Mouse (Mus musculus): ENCODE data around the gene Htra3. TPM values are rescaled to one million over a fixed set of nuclear protein-coding genes. Genes with fewer than 3 reads are reported as not detected.

Gene Htra3
- polyA plus RNA-seq, 1 experiment from 2014 or later, result 46.4 TPM

DNA sequence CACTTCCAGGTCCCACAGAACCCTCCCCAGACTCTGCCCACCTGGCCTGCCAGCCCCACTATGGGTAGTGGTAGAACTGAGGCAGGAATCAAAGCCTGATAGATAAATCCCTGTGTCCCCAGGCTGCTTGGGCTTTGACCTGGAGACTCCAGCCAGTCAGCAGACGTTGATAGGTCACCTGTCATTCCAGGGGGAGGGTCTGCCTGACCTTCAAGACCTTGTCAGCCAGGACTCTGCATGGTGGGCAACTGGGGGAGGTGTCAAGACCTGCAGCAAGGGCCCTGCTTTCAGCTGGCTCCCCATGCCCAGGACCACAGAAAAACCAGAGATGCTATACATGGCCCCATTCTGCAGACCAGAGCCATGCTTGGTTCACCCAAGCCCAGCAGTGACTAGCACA is 7.0 kb downstream of the Htra3 start:
- Histone ChIP-seq H3K27me3 (replicated peaks; ENCODE audit: control insufficient read depth, insufficient read depth, low read length) (peaks cover 8% of the 10 kb centered on the region), H3K4me2 (ENCODE audit: low read depth, low read length) (no peak overlapping the region), H3K9me3 (ENCODE audit: control insufficient read depth, low read length) (no peaks in the 10 kb centered on the region), H3K4me3 (ENCODE audit: low read depth, low read length) (no peak overlapping the region), H3K27ac (replicated peaks; ENCODE audit: low read depth, low read length) (peak overlapping the region; percentile 56), H3K36me3 (ENCODE audit: control insufficient read depth, insufficient read depth, low read length) (no peaks in the 10 kb centered on the region), H3K9ac (ENCODE audit: low read depth, low read length) (no peak overlapping the region), H3K4me1 (ENCODE audit: control insufficient read depth, insufficient read depth, low read length) (peaks cover 33% of the 10 kb centered on the region)
- ATAC-seq (ENCODE audit: low read depth) (no peak), DNase-seq (ENCODE audit: low spot score) (no peak)
- WGBS, result 43% methylated on average over 1 of the region's 1 CpGs

DNA sequence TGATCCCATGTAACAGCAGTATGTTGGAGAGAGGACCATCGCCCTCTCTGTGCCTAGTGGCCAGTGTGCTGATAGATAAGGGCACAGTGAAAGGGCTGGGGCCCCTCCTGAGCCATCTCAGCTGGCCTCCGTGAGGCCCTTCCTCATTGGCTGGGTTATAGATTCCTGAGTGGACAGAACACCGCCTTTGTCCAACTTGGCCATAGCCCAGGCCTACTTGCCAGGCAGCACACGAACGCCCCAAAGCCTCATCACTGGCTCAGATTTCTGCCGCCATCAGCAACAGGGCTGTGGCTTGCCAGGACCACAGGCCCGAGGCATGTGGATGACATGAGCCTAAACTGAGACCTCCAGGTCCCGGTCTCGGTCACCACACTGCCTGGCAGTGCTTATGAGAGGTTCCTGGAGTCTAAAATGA is 8.1 kb downstream of the Htra3 start:
- no peaks in the 10 kb centered on the region for H3K36me3 ChIP-seq (ENCODE audit: control insufficient read depth, insufficient read depth, low read length)
- no peak overlapping the region for H3K4me3 ChIP-seq (ENCODE audit: low read depth, low read length)
- H3K9ac ChIP-seq (ENCODE audit: low read depth, low read length), result no peak overlapping the region
- WGBS, result 72% methylated on average over 9 of the region's 9 CpGs
- H3K9me3 ChIP-seq (ENCODE audit: control insufficient read depth, low read length), result no peaks in the 10 kb centered on the region
- ATAC-seq (ENCODE audit: low read depth), result no peak
- peaks cover 33% of the 10 kb centered on the region for H3K4me1 ChIP-seq (ENCODE audit: control insufficient read depth, insufficient read depth, low read length)
- H3K27me3 ChIP-seq (replicated peaks; ENCODE audit: control insufficient read depth, insufficient read depth, low read length), result no peaks in the 10 kb centered on the region
- H3K4me2 ChIP-seq (ENCODE audit: low read depth, low read length), result no peak overlapping the region
- peak; percentile 21 for DNase-seq (ENCODE audit: low spot score)
- H3K27ac ChIP-seq (replicated peaks; ENCODE audit: low read depth, low read length), result no peak overlapping the region; the same call in 1 of the 2 replicates

DNA sequence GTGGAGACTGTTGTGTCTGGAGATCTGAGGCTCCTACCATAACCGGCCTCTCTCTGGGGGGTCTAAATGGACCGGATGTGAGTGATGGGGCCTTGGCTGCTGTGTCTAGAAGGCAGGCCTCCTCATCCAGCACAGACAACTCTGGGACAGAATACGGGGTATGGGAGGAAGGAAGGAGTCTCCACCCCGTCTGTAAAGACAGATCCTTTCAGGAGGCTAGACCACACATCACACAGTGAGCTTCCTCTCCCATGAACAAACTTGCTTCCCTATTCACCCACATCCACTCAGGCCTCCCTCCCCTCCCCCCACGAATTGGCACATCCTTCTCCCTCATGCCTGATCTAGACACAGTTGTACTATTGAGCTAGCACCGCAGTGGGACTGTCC is 9.2 kb downstream of the Htra3 start:
- H3K36me3 ChIP-seq (ENCODE audit: control insufficient read depth, insufficient read depth, low read length), result no peaks in the 10 kb centered on the region
- H3K27me3 ChIP-seq (replicated peaks; ENCODE audit: control insufficient read depth, insufficient read depth, low read length), result no peaks in the 10 kb centered on the region
- no peaks in the 10 kb centered on the region for H3K9me3 ChIP-seq (ENCODE audit: control insufficient read depth, low read length)
- WGBS, result 38% methylated on average over 6 of the region's 6 CpGs
- ATAC-seq (ENCODE audit: low read depth) (no peak), DNase-seq (ENCODE audit: low spot score) (no peak)
- no peak overlapping the region for H3K4me2 ChIP-seq (ENCODE audit: low read depth, low read length)
- H3K4me3 ChIP-seq (ENCODE audit: low read depth, low read length), result no peak overlapping the region
- no peak overlapping the region for H3K27ac ChIP-seq (replicated peaks; ENCODE audit: low read depth, low read length)
- H3K4me1 ChIP-seq (ENCODE audit: control insufficient read depth, insufficient read depth, low read length), result peaks cover 33% of the 10 kb centered on the region
- H3K9ac ChIP-seq (ENCODE audit: low read depth, low read length), result no peak overlapping the region

DNA sequence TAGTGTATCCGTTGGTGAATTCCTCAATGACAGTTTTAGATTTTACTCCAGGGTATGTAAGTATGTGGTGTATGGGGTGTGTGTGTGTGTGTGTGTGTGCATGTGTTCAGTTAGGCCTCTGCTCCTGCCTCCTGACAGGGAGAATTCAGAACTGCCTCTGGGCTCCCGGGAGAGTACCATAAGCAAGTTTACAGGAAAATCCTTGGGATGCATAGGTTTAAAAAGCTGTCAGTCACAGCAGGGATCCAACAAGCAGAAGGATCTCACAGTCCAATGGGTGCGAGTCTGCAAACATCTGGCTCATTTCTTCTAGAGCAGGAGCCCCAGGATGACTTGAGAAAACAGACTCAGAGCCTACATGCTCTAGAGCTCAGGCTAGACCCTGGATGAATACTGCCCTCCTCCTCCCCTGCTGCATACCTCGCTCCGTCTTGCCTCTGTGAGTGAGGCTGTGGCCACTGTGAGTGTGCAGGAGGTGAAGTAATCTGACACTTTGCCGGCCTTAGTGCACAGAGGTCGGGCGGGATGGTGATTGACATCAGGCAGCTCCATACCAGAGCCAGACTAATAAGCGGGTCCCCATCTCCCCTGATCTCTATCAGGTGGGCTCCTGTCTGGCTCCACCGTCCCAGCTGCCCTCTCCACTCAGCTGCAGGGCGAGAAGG is 9.7 kb downstream of the Htra3 start:
- ATAC-seq (ENCODE audit: low read depth) (no peak), DNase-seq (ENCODE audit: low spot score) (peak; percentile 72)
- H3K4me3 ChIP-seq (ENCODE audit: low read depth, low read length), result no peak overlapping the region
- no peaks in the 10 kb centered on the region for H3K36me3 ChIP-seq (ENCODE audit: control insufficient read depth, insufficient read depth, low read length)
- H3K4me2 ChIP-seq (ENCODE audit: low read depth, low read length), result no peak overlapping the region
- no peak overlapping the region for H3K27ac ChIP-seq (replicated peaks; ENCODE audit: low read depth, low read length)
- WGBS, result 13% methylated on average over 11 of the region's 11 CpGs
- 0 out of 2 replicates have a peak overlapping the region, but pooled peaks have one; percentile 22 for H3K9ac ChIP-seq (ENCODE audit: low read depth, low read length)
- no peaks in the 10 kb centered on the region for H3K9me3 ChIP-seq (ENCODE audit: control insufficient read depth, low read length)
- H3K4me1 ChIP-seq (ENCODE audit: control insufficient read depth, insufficient read depth, low read length), result peaks cover 33% of the 10 kb centered on the region
- no peaks in the 10 kb centered on the region for H3K27me3 ChIP-seq (replicated peaks; ENCODE audit: control insufficient read depth, insufficient read depth, low read length)

DNA sequence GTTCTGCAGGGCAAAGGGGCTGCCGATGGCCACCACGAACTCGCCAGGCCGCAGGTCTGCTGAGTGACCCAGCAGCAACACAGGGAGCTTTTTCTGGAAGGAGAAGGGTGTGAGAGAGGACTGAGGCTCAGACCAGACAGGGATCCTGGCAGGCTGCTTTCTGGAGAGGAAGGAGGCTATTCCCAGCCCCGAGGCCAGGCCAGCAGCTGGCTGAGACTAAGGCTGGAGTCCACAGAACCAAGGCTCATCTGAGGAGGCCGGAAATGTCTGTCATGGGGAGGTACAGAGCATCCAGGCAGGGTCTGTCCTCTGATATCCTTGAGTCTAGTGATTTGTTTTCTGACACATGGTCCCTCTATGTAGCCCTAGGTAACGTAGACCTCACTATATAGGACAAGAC is 13.4 kb downstream of the Htra3 start:
- H3K9me3 ChIP-seq (ENCODE audit: control insufficient read depth, low read length), result no peaks in the 10 kb centered on the region
- H3K4me1 ChIP-seq (ENCODE audit: control insufficient read depth, insufficient read depth, low read length), result peaks cover 12% of the 10 kb centered on the region
- no peak overlapping the region for H3K4me2 ChIP-seq (ENCODE audit: low read depth, low read length)
- H3K36me3 ChIP-seq (ENCODE audit: control insufficient read depth, insufficient read depth, low read length), result no peaks in the 10 kb centered on the region
- no peaks in the 10 kb centered on the region for H3K27me3 ChIP-seq (replicated peaks; ENCODE audit: control insufficient read depth, insufficient read depth, low read length)
- WGBS, result 90% methylated on average over 7 of the region's 7 CpGs
- ATAC-seq (ENCODE audit: low read depth) (no peak), DNase-seq (ENCODE audit: low spot score) (no peak)
- no peak overlapping the region for H3K4me3 ChIP-seq (ENCODE audit: low read depth, low read length)
- no peak overlapping the region for H3K9ac ChIP-seq (ENCODE audit: low read depth, low read length)
- no peak overlapping the region for H3K27ac ChIP-seq (replicated peaks; ENCODE audit: low read depth, low read length)

DNA sequence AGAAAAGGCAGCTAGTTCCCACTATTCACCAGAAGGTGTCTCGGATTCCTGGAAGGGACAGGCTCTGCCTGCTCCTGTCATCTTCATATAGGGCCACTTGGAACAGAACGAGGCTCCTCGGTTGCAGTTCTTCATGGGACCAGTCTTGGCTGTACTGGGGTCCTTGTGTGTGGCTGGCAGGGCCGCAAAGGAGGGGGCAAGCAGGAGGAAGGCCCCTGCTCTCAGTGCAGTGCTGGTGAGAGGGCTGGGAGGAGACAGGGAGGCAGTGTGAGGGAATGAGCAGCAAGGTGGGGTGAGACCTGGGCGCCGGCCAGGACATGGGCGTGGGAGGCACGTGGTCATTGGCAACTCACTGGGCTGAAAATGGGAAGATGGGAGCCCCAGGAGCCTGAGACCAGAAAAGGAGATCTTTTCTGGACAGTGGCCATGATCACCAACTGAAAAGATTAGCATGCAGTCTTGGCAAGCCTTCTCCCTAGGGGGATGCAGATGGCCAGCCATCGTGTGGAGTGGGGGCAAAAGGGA is 17.5 kb downstream of the Htra3 start:
- Histone ChIP-seq H3K4me3 (ENCODE audit: low read depth, low read length) (no peak overlapping the region), H3K27me3 (replicated peaks; ENCODE audit: control insufficient read depth, insufficient read depth, low read length) (no peaks in the 10 kb centered on the region), H3K9me3 (ENCODE audit: control insufficient read depth, low read length) (no peaks in the 10 kb centered on the region), H3K4me1 (ENCODE audit: control insufficient read depth, insufficient read depth, low read length) (no peaks in the 10 kb centered on the region; the same call in 1 of the 2 replicates), H3K36me3 (ENCODE audit: control insufficient read depth, insufficient read depth, low read length) (no peaks in the 10 kb centered on the region), H3K9ac (ENCODE audit: low read depth, low read length) (no peak overlapping the region), H3K27ac (replicated peaks; ENCODE audit: low read depth, low read length) (no peak overlapping the region), H3K4me2 (ENCODE audit: low read depth, low read length) (no peak overlapping the region)
- no peak for DNase-seq (ENCODE audit: low spot score)
- 81% methylated on average over 9 of the region's 9 CpGs for WGBS
- ATAC-seq (ENCODE audit: low read depth), result no peak

DNA sequence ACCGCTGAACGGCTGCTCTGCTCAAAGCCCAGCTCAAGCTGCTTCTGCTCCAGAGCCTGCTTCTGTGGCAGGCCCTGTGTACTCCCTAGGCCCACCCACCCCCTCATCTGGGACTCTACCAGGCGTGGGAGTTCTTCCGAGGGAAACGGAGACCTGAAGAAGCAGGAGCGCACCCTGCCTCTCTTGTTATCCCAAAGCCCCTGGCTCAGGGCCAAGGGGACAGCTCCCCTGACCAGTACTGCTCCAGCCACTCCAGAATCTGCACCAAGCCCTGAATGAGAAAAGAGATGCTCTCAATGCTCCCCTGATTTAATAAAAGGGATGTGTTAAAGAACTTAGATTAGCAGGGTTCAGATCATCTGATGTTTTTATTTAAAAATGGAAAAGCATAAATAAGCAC is 18.4 kb downstream of the Htra3 start:
- no peaks in the 10 kb centered on the region; the same call in 1 of the 2 replicates for H3K4me1 ChIP-seq (ENCODE audit: control insufficient read depth, insufficient read depth, low read length)
- WGBS, result 63% methylated on average over 6 of the region's 6 CpGs
- DNase-seq (ENCODE audit: low spot score), result no peak
- H3K4me3 ChIP-seq (ENCODE audit: low read depth, low read length), result no peak overlapping the region
- no peak for ATAC-seq (ENCODE audit: low read depth)
- H3K9ac ChIP-seq (ENCODE audit: low read depth, low read length), result no peak overlapping the region
- no peaks in the 10 kb centered on the region for H3K27me3 ChIP-seq (replicated peaks; ENCODE audit: control insufficient read depth, insufficient read depth, low read length)
- no peak overlapping the region for H3K27ac ChIP-seq (replicated peaks; ENCODE audit: low read depth, low read length)
- no peaks in the 10 kb centered on the region for H3K9me3 ChIP-seq (ENCODE audit: control insufficient read depth, low read length)
- H3K36me3 ChIP-seq (ENCODE audit: control insufficient read depth, insufficient read depth, low read length), result no peaks in the 10 kb centered on the region
- H3K4me2 ChIP-seq (ENCODE audit: low read depth, low read length), result no peak overlapping the region

DNA sequence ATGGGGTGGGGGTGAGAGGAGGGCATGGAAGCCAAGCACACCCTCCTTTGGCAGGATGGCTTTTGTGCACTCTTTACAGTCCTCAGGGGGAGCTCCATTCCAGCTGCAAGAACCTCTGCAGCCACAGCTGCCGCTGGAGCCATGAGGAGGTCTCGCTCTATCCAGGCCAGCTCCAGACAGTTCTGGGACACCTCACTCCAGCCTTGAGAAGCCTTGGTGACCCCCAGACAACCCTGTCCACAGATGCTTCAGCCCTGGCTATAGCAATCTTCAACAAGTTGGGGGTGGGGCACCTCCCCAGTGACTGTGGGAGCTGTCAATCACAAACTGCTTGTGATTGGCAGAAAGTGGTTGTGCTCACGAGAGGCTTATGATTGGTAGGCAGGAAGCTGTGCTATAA is 20.1 kb downstream of the Htra3 start:
- no peak overlapping the region for H3K27ac ChIP-seq (replicated peaks; ENCODE audit: low read depth, low read length)
- ATAC-seq (ENCODE audit: low read depth) (no peak), DNase-seq (ENCODE audit: low spot score) (no peak)
- no peak overlapping the region for H3K4me2 ChIP-seq (ENCODE audit: low read depth, low read length)
- no peak overlapping the region for H3K4me3 ChIP-seq (ENCODE audit: low read depth, low read length)
- no peak overlapping the region for H3K9ac ChIP-seq (ENCODE audit: low read depth, low read length)
- H3K27me3 ChIP-seq (replicated peaks; ENCODE audit: control insufficient read depth, insufficient read depth, low read length), result no peaks in the 10 kb centered on the region
- H3K9me3 ChIP-seq (ENCODE audit: control insufficient read depth, low read length), result no peaks in the 10 kb centered on the region
- WGBS, result 62% methylated on average over 3 of the region's 3 CpGs
- H3K36me3 ChIP-seq (ENCODE audit: control insufficient read depth, insufficient read depth, low read length), result no peaks in the 10 kb centered on the region
- H3K4me1 ChIP-seq (ENCODE audit: control insufficient read depth, insufficient read depth, low read length), result no peaks in the 10 kb centered on the region; the same call in 1 of the 2 replicates

Data from embryonic facial prominence, embryonic 14.5 days (tissue).